Mouse (Mus musculus): ENCODE data around the gene Elmsan1.
A peak's percentile ranks its signal among the peaks of the same experiment; 100 is the strongest.

DNA sequence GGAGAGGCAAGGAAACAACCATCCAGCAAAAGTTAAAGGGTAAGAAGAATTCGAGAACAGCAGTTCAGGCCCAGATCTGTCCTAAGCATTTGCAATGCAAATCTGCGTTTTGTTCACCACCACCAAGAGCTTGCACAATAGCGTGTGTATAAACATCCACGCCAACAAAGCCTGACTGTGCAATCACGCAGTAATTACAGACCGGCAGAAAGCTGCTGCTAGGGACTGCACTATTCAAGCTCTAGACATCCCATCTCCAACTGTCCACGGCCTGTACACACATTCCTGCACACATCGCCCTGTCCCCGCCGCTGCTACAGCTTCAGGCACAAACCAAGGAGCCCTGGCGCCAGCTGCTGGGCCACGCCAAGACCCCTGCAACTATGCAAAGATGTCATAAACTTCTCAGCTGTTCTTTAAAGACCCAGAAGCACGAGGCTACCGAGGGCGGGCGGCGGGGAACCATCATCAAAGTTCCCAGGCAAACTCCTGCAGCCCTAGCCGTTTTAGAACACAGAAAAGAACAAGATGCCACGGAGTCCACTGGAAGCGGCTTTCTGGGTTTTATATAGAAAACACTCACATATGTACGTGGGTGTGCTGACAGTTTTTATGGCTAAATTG lies 1.1 kb downstream of the Elmsan1 start:
- TF ChIP-seq CTCF (conservative IDR thresholded peaks at IDR 0.05 in 1 of 2, IDR thresholded peaks at IDR 0.05 in 1 of 2; ENCODE audit: low read depth in 2 of 2, low read length in 2 of 2), result no peak; a peak in 1 of 4 replicates
- TF ChIP-seq POLR2A (IDR thresholded peaks at IDR 0.05; ENCODE audit: low read depth, low read length), result no peak
- TF ChIP-seq EP300 (IDR thresholded peaks at IDR 0.05; ENCODE audit: low read length), result no peak
- no peak for TF ChIP-seq E2F4 (IDR thresholded peaks at IDR 0.05; ENCODE audit: insufficient replicate concordance, low read depth, low read length)
- TF ChIP-seq ELF1 (IDR thresholded peaks at IDR 0.05; ENCODE audit: low read depth, low read length), result no peak
- TF ChIP-seq ZC3H11A (IDR thresholded peaks at IDR 0.05; ENCODE audit: low read depth, low read length), result no peak
- no peak for TF ChIP-seq TCF12 (IDR thresholded peaks at IDR 0.05; ENCODE audit: low read depth, low read length)
- no peak for TF ChIP-seq USF1 (IDR thresholded peaks at IDR 0.05; ENCODE audit: low read depth, low read length)
- no peak for TF ChIP-seq USF2 (conservative IDR thresholded peaks at IDR 0.05; ENCODE audit: low read depth, low read length)
- no peak for TF ChIP-seq MAZ (IDR thresholded peaks at IDR 0.05; ENCODE audit: low read depth, low read length)
- peak; percentile 79 for TF ChIP-seq MXI1 (IDR thresholded peaks at IDR 0.05; ENCODE audit: low read depth, low read length)
